Mouse (Mus musculus) CH12F3 (cell line): ENCODE data around the gene 1110059E24Rik.
"Not testable (repeated sequence)": the region's sequence is repeated elsewhere in the genome, so short reads cannot be mapped to it uniquely, and the experiment has no call there.

Experiments
- in situ Hi-C: fragments of 300-500 bp; cut with MboI; formaldehyde crosslinking; loops from 2 replicates; pipeline ENCODE4 v1.14.3; 2020; ENCODE audit warnings: low sequenced_read_pairs

1110059E24Rik gene

GRCm38 (mm10) chr19:21652285-21653171, at the start of gene 1110059E24Rik:
TSS of gene 1110059E24Rik (minus strand) at chr19:21652976.
- in situ Hi-C loops = no loop called here

- in situ Hi-C loops = no loop called here
Observed at GRCm38 (mm10) chr19:21680986-21681385, 28.2 kb upstream of the 1110059E24Rik start.

GRCm38 (mm10) chr19:21680091-21680490, 27.3 kb upstream of the 1110059E24Rik start:
- in situ Hi-C loops = no loop called here

GRCm38 (mm10) chr19:21674354-21675096, 21.7 kb upstream of the 1110059E24Rik start:
- in situ Hi-C loops = no loop called here

- in situ Hi-C loops = no loop called here
Observed at GRCm38 (mm10) chr19:21669650-21670049, 16.9 kb upstream of the 1110059E24Rik start.

GRCm38 (mm10) chr19:21663756-21664456, 11.1 kb upstream of the 1110059E24Rik start:
- in situ Hi-C loops = no loop called here

- in situ Hi-C loops = no loop called here
Observed at GRCm38 (mm10) chr19:21660734-21661133, 8.0 kb upstream of the 1110059E24Rik start.

GRCm38 (mm10) chr19:21654788-21655187, 2.0 kb upstream of the 1110059E24Rik start:
- in situ Hi-C loops = no loop called here

- in situ Hi-C loops = no loop called here
Observed at GRCm38 (mm10) chr19:21653172-21653981, 601 bp upstream of the 1110059E24Rik start, which contains the start of gene Abhd17b. TSS of gene Abhd17b (plus strand) at chr19:21653185.

GRCm38 (mm10) chr19:21651664-21652063, 1.1 kb downstream of the 1110059E24Rik start:
- in situ Hi-C loops = no loop called here

- in situ Hi-C loops = no loop called here
Observed at GRCm38 (mm10) chr19:21646142-21646541, 6.6 kb downstream of the 1110059E24Rik start.

GRCm38 (mm10) chr19:21645301-21645700, 7.5 kb downstream of the 1110059E24Rik start:
- in situ Hi-C loops = no loop called here

- in situ Hi-C loops = no loop called here
Observed at GRCm38 (mm10) chr19:21643935-21644334, 8.8 kb downstream of the 1110059E24Rik start.

- in situ Hi-C loops = no loop called here
Observed at GRCm38 (mm10) chr19:21637672-21638071, 15.1 kb downstream of the 1110059E24Rik start.

GRCm38 (mm10) chr19:21636907-21637306, 15.9 kb downstream of the 1110059E24Rik start:
- in situ Hi-C loops = no loop called here

GRCm38 (mm10) chr19:21635406-21635805, 17.4 kb downstream of the 1110059E24Rik start:
- in situ Hi-C loops = no loop called here

GRCm38 (mm10) chr19:21630656-21631331, 22.0 kb downstream of the 1110059E24Rik start:
- in situ Hi-C loops = no loop called here

GRCm38 (mm10) chr19:21629501-21629900, 23.3 kb downstream of the 1110059E24Rik start:
- in situ Hi-C loops = no loop called here

- in situ Hi-C loops = no loop called here
Observed at GRCm38 (mm10) chr19:21629030-21629429, 23.7 kb downstream of the 1110059E24Rik start.

- in situ Hi-C loops = not testable (repeated sequence)
Observed at GRCm38 (mm10) chr19:21628440-21628839, 24.3 kb downstream of the 1110059E24Rik start.
